ENCODE assay signal across 8 mouse cellular contexts in the genomic region with DNA sequence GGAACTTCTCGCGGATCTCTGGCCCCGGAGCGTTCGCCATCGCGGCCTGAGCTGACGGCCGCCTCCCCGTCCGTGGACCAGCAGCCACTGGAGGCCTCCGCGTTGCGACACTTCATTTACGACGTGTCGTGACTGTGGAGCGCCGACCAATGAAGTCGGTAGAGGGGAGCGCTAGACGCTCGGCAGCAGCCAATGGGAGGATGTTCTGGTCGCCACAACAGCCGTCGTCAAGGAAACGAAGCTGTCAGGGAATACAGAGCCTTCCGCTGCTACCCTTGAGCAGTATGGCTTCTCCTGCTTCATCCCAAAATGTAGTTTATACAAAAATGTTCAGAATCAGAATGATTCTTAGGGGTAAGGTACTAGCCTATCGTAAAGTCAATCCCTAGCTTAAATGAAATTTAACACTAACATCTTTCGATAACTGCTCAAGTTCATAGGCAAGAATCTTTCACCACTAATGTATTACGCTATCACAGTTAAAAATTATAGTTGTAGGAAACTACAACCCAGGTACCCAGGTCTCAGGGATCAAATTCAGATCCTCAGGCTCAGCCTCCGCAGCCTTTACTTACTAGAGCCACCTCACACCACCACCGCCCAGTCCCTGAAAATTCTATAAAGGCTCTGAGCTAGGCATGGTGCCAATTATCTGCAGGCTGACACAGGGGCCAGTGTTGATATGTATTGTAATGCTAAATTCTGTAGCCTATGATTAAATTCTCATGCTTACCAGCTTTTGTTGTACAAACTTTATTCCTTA. TPM values are rescaled to one million over a fixed set of nuclear protein-coding genes. Genes with fewer than 3 reads are reported as not detected.
DNase-seq lines count a peak whose midpoint lies in the region; ATAC-seq and TF ChIP-seq lines count a peak whose summit lies in the region.

A gene (minus strand): TSS at position 120 of the 763 bp plus-strand sequence.

- peaks cover 51% of the 10 kb centered on the region for H3K36me3 ChIP-seq in hindbrain, embryonic 13.5 days

- TF ChIP-seq CTCF in Patski (IDR thresholded peaks at IDR 0.05) = no peak

- CTCF ChIA-PET in Patski (lab: Charles Lee) = interaction anchor here (1.0 to 6.4 kb wide), 2 partner anchors 11 to 23 kb away, joined by 3 to 35 read pairs; a partner anchor contains a TSS

- peak within 1 kb of the TSS; percentile 86 for H3K4me2 ChIP-seq in hindbrain, embryonic 13.5 days

- peak; percentile 85 for DNase-seq in Patski (ENCODE audit: low read depth, low spot score)
- peak; percentile 97 to 98 for DNase-seq in cerebellum, postnatal 14 days
- DNase-seq in frontal cortex, postnatal 14 days (ENCODE audit: low spot score in 2 of 2) = peak; percentile 97
- peak; percentile 90 to 91 for DNase-seq in layer of hippocampus, postnatal 25 days (ENCODE audit: extremely low spot score in 1 of 2, low spot score in 1 of 2)
- peak; percentile 99 for DNase-seq in lung, postnatal 25 days (ENCODE audit: low spot score)
- DNase-seq in retina, embryonic 14.5 days (ENCODE audit: low spot score) = peak; percentile 98
- DNase-seq in thymus, postnatal 4 days = peak; percentile 95

- H3K9ac ChIP-seq in hindbrain, embryonic 13.5 days = peak within 1 kb of the TSS; percentile 92

- peaks cover 20% of the 10 kb centered on the region for H3K4me1 ChIP-seq in hindbrain, embryonic 13.5 days (replicated peaks)

- H3K4me3 ChIP-seq in hindbrain, embryonic 13.5 days = peak within 1 kb of the TSS; percentile 90

- POLR2A ChIA-PET in Patski (lab: Charles Lee) = interaction anchor here (0.6 kb wide), 1 partner anchor 14 kb away, joined by 4 read pairs; no protein-coding TSS in a partner anchor

- in situ Hi-C loops in Patski (cut with MboI; ENCODE audit: low pct_unique_long_range_greater_than_20kb) = no loop called here

- H3K27me3 ChIP-seq in Patski = no peaks in the 10 kb centered on the region
- H3K27me3 ChIP-seq in hindbrain, embryonic 13.5 days = no peaks in the 10 kb centered on the region

- WGBS in hindbrain, embryonic 13.5 days = 5% methylated on average over 33 of the region's 33 CpGs

- ATAC-seq in Patski = peak; percentile 99
- ATAC-seq in hindbrain, embryonic 13.5 days (ENCODE audit: low FRiP score) = peak; percentile 100

- no peaks in the 10 kb centered on the region for H3K9me3 ChIP-seq in hindbrain, embryonic 13.5 days

- peak within 1 kb of the TSS; percentile 92 for H3K27ac ChIP-seq in hindbrain, embryonic 13.5 days

RNA-seq across cellular contexts. Expression of the gene that starts here (rescaled TPM):
- 66.2 TPM for polyA plus RNA-seq in Patski (2021)
- 66.8 and 68.0 TPM in 2 replicates for polyA plus RNA-seq in hindbrain, embryonic 13.5 days (2015; fragmentation: Nextera tagmentation; extraction: Ambion mirVana)
- total RNA-seq in layer of hippocampus, postnatal 25 days (2021) = 100 to 1,000 TPM; 212 to 215 TPM

Comparison
In these comparisons a context has a peak if more than half of its experiments do, and no peak if none do; other contexts are left out.
1. Peak in every context shown above with its lines: DNase-seq, ATAC-seq, H3K4me3 ChIP-seq and H3K27ac ChIP-seq.